Mouse (Mus musculus) CH12.LX (cell line): ENCODE data around the gene Cnst.

Experiments
- CTCF ChIP-seq, 2 experiments: IDR thresholded peaks in 1 of 2; conservative IDR thresholded peaks in 1 of 2; 2 replicates each; pipeline ENCODE4 v1.5.1; 2011 to 2012; ENCODE audit warnings: low read depth in 2 of 2, low read length in 2 of 2, improper control_type of control experiment in 1 of 2, inconsistent platforms in 1 of 2, mild to moderate bottlenecking in 1 of 2, moderate library complexity in 1 of 2
- MAZ ChIP-seq: IDR thresholded peaks from 2 replicates; pipeline ENCODE4 v1.6.1; 2012; ENCODE audit warnings: low read depth, mild to moderate bottlenecking, inconsistent platforms, low read length, improper control_type of control experiment, moderate library complexity
- NELFE ChIP-seq: IDR thresholded peaks from 2 replicates; pipeline ENCODE4 v1.6.1; 2011; ENCODE audit warnings: low read depth, low read length, improper control_type of control experiment
- POLR2A ChIP-seq: IDR thresholded peaks from 2 replicates; pipeline ENCODE4 v1.6.1; 2011; ENCODE audit warnings: low read depth, mild to moderate bottlenecking, improper control_type of control experiment, low read length

- TF ChIP-seq NELFE (no peak), POLR2A (no peak), CTCF (conservative IDR thresholded peaks at IDR 0.05 in 1 of 2, IDR thresholded peaks at IDR 0.05 in 1 of 2; ENCODE audit: low read depth in 2 of 2, low read length in 2 of 2) (no peak), MAZ (no peak)
Measured at GRCm38 (mm10) chr1:179591639-179592038, 45.5 kb downstream of the Cnst start.
